Mouse (Mus musculus): ENCODE measurements around the gene Tnfrsf25.

Gene Tnfrsf25

DNA sequence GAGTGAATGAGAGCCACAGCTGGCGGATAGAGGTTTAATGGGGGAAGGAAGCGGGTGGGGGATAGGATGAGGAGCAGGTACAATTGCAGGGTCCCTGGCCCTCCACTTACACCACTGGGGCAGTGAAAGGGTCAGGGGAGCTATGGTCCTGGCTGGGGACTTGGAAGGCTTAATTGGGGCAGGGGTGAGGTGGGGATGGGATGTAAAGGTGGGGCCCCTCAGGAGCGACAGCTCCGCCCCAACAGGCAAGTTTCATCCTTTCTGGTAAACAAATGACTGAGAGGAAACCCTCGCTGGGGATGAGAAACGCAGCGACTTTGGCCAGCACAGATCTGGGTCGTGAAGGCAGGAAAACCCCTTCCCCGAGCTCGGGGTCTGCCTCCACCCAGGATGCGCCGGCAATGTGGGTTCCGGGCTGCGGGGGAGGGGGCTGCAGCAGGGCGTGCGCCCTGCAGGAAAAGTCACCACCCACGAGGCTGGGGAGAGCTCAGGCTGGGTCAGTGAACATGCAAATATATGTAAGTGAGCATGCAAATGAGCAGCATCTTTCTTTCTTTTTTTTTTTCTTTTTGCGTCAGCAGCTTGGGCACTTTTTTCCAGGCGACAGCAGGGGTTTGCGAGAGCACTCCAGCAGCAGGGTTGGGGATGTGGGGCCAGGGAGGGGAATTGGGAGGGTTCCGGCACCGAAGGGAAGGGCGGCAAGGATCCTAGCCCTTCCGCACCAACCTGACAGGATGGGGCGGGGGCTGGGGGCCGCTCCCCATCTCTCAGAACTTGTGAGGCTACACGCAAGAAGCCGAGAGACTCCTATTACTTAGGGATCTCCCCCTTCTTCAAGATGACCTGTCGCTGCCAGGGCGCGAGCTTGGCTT lies 4.8 kb downstream of the Tnfrsf25 start:
- DNase-seq (ENCODE audit: extremely low spot score, low spot score): peak; percentile 48

DNA sequence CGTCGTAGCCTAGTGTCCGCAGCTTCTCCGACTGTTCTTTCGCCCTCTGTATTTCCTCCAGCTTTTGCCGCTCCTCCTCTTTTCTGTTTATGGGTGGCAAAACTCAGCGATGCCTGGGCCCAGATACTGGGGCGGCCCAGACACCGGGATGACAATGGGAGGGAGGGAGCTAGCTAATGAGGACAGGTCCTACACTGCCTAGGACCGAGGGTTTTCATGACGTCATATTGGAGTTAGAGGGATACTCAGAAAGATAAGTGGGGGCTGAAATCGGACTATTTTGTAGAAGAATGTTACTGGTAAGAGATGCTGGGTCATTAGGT lies 5.4 kb downstream of the Tnfrsf25 start:
- DNase-seq (ENCODE audit: extremely low spot score, low spot score): no peak

DNA sequence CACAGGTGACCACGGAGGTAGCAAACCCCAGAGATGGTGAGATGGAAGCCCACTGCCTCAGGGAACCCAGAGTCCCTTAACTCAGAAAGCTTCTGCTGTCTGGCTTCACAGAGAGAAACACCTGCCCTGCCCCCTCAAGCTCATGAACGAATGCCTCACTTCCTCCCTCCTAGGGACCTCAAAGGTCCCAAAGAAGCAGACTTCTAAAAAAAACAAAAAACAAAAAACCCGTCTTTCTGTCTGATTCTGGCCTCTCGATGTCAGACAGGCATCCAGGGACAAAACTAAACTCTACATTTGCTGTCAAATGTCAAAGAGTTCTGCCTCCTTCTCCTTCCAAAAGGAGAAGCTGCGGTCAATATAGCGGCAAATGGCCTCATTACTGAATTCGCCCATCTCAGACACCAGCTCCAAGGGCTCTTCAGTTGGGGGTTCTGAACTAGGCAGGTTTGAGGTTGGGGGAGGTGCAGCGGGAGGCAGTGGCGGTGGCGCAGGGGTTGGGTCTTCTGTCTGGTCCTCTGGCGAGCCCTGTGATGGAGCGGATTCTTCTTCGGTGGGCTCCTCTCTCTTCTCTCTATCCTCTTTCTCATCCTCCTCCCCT lies 8.7 kb downstream of the Tnfrsf25 start:
- DNase-seq (ENCODE audit: extremely low spot score, low spot score): peak; percentile 26

DNA sequence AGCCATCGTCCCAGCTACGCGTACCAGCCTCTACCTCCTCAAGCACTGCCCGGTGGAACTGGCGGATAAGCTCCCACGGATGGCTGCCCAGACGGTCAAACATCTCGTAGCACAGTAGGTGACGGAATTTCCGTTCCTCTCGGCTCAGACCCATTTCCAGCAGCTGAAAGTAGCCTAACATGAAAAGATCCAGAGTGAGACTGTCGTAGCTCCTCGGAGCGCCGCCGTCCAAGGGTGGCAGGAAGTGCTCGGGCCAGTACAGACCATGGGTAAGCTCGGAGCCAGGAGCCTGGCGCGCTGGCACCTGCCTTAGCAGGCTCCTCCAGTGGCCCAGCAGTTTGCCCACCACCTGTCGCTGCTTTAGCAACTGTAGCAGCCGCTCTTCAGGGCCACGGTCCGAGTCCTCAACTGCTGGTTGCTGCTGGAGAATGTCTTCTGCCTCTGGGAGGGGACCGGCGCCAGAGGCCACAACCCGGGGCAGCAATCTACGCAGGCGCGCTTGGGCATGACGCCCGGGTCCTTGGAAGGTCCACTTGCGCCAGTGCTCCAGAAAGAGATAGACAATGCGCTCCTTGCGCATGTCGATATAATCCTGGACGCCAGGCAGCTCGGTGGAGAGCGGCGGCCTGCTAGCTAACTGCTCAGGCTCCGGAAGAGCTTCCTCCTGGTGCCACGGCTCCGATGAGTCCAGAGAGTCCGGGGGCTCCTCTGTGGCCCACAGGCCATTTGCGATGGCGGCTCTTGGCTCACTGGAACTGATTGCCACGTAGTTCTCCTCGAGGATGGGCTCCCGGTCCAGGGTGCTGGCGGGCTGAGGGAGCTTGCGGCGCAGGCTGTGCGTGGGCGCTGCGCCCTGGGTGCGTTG lies 9.7 kb downstream of the Tnfrsf25 start:
- DNase-seq (ENCODE audit: extremely low spot score, low spot score): peak; percentile 60

DNA sequence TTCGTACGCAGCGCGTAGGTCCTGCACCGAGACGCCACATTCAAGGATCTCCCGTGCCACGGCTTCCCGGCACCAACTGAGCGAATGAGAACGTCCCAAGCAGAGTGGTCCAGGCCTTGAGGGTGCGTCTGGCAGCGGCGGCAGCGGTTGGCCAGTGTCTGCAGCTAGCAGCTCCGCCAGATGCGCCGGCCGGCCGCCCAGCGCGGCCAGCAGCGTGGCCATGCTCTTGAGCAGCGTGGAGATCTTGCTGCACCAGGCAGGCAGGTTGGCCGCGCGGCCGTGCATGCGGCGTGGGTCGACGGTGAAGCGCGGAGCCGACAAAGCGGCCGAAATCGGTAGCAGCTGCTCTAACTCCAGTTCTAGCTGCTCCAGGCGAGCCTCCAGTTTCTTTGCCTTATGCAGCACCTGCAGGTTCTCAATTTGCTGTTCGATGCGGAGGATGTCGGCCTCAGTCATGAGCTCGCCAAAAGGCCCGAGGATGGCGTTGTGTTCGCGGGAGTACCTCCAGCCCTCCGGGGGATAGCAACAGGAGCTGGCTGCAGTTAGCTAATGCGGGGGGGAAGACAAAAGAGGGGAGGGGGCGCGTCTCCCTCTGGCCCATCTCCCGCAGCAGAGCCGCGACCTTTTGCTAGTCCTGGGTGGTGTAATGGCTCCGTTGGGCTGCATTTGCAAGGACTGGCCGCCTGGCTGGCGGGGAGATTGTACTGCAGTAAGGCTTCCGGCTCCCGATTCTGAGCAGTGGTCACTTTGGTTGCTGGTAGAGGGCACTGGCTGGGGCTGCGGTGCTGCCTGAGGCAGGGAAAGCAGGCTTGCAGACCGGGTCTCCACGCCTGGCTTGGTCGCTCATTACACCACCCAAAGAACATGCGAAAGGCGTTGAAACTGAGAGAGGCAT lies 10.5 kb downstream of the Tnfrsf25 start:
- DNase-seq (ENCODE audit: extremely low spot score, low spot score): peak; percentile 64

DNA sequence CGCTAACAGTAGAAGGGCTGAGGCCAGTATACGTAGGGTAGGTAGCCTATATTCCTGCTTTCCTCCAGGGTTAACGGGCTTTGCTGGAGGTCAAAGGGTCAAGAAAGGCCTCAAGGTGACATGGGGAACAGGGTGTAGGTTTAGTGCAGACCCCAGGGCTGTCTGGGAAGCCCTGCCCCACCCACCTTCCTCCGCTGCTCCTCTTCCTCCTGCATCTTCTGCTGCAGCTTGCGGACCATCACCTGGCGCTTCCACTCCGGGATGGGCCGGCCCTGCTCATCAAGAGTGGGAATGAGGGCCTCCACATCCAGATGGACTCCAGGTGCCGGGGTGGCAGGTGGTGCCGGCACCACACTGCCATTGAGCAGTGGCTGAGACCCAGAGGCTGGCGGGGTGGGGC lies 12.2 kb downstream of the Tnfrsf25 start:
- no peak for DNase-seq (ENCODE audit: extremely low spot score, low spot score)

DNA sequence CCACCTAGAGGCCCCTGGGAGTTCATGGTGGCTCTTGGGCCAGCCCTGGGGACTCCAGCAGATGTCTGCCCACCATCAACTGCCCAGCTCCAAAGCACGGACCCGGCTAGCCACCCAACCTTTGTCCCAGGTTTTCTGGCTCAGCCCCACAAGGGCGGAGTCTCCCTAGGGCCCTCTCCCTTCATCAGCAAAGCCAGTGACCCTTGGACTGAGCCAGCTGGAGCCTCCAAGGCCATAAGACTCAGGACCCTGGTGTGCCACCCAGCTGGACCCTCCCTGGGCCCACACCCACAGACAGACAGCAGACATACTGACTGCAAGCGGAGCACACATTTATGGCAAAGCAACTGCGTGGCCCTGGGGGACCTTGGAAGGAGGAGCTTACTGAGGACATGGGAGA lies 13.1 kb downstream of the Tnfrsf25 start:
- no peak for DNase-seq (ENCODE audit: extremely low spot score, low spot score)

DNA sequence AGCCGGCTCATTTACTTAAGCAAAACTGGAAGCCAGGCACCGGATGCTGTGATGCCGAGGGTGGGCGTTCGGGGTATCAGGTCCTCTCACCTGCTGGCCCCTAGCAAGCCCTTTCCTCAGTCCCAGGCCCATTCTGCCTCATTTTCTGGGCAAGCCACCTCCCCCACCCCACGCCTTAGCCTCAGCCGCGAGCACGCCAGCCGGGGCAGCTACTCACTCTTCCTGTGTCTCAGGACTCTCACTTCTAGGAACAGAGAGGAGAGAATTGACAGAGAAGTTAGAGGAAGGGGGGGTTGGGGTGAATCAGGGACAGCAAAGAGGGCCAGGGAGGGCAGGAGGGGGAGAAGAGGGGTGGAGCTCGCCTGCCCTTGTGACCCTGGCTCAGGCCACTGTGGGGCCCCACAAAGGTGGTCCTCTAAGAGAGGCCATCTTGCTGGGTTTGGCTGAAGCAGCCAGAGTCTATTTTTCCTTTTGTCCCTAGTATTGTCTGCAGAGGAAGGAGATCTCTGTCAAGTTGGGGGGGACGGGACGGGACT lies 13.7 kb downstream of the Tnfrsf25 start:
- DNase-seq (ENCODE audit: extremely low spot score, low spot score): peak; percentile 33

DNA sequence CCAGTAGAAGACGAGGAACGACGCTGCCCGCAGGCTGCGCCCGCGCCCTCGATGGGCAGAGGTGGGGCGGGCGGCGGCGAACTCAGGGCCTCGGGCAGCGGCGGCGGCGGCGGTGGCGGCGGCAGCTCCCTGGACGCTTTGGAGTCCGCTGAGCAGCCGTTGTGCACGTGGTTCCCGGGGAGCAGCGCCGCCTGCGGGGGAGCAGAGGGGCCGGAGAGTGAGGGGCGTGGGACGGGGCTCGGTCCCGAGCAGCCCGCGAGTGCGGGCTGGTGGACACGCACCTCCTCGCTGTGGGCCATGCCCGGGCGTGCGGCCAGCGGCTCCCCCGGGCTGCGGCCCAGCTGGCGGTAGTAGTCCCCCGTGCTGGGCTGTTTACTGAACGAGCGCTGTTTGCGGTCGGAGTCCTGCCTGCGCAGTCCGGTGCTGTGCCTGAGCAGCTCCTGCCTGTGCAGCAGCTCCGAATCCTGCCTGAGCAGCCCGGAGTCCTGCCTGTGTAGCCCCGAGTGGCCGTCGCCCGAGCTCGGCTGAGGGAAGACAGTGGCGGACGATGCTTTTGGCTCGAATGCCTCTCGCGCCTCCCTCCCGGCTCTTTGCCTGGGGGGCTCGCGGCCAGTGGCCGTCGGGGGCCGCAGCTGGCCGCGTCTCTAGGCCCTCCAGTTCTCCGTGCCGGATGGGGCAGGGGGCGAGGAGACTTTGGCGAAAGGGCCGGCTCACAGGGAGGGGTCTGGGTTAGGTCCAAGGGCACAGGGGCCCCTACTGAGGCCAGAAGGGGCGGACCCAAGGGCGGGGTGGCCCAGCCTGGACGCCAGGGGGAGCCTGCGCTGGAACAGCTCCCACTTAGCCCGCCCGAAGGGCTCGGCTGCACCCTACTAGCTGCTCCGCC lies 15.3 kb downstream of the Tnfrsf25 start:
- peak; percentile 69 for DNase-seq (ENCODE audit: extremely low spot score, low spot score)

DNA sequence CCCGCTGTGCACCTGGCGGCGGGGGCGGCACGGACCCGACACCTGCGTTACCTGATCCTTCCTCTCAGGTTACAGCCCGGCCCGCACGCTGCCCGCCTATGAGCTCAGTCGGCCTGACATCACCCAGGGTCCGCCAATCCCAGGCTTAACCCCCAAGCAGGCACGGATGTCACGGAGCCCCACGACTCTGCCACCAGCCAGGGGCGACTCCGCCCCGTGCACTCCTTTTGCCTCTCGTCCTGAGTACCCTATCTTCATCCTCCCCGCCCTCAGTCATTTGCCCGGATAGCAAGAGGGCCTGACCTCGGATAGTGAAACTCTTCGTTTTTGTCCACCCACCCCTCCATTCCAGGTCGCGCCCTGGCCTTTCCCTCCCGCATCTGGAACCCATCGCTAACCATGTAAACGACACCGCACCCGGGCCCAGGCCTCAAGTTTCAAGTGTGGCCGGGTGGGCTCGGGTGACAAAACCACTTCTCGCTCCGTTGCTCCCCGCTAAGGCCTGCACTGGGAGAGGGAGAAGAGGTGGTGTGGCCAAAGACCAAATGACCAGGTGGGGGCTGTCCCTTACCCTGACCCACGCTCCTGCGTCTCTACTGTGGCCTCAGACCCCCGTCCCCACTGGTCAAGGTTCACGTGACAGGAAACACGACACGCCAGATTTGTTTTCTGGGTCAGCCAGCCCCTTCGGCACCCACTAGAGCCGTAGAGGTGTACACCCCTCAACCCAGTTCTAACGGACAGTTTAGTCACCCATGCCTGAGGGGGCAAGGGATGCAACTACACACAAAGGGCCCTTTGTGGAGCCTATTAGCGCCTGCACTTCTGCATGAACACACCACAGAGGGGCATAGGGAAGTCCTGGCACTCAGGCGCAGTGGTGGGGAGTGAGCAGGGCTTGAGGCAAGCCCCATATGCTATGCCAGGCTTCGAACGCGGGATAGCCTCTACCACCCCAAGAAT lies 16.4 kb downstream of the Tnfrsf25 start:
- DNase-seq (ENCODE audit: extremely low spot score, low spot score): peak; percentile 56

DNA sequence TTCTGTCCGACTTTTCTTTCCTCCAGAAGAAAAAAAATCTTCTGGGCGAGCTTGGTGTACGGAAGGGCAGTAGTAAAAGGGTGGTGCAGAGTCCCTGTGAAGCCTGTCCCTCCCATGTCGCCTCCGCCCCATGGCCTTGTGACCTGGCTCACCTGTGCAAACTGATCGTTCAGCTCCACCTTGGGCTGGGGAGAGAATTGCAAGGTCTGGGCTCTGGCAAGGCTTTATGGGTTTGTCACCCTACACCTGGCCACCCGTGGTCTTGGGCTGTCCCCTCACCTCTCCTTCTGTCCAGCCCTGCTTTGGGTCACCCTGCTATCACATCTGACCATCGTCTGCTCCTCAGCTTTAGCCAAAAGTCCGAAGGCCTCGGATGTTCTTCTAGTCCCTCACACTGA lies 17.0 kb downstream of the Tnfrsf25 start:
- no peak for DNase-seq (ENCODE audit: extremely low spot score, low spot score)

DNA sequence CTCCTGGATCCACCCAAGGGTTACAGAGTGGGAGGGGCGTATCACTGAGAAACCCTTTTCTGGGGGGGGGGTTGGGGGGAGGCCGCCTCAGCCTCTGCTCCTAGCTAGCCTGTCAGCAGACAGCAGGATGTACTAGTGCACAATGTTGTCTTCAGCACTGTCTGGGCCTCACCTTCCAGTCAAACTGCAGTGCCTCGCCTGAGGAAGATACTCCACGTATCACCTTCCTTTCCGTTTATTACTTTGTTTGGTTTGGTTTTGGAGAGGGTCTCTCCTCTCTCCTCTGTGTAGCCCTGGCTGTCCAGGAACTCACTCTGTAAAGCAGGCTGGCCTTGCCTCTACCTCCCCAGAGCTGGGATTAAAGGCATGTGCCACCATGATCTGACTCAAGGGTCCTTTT lies 17.5 kb downstream of the Tnfrsf25 start:
- DNase-seq (ENCODE audit: extremely low spot score, low spot score): no peak

DNA sequence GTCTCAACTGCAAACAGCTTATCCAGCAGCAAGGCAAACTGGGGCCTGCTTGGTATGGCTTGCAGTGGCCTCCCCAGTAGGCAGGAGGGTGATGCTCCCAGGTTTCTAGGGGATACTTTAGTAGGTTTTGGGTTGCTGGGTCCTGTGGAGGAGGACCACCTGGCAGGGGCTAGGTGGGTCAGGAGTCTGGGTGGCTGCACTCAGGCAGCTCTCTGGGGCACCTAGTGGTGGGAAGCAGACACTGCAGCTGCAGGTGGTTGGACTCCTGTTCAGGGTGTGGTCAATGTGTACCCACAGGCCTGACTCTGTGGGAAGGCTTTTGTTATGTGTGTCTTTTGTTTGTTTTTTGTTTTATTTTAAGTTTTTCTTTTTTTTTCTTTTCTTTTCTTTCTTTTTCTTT lies 18.8 kb downstream of the Tnfrsf25 start:
- no peak for DNase-seq (ENCODE audit: extremely low spot score, low spot score)

DNA sequence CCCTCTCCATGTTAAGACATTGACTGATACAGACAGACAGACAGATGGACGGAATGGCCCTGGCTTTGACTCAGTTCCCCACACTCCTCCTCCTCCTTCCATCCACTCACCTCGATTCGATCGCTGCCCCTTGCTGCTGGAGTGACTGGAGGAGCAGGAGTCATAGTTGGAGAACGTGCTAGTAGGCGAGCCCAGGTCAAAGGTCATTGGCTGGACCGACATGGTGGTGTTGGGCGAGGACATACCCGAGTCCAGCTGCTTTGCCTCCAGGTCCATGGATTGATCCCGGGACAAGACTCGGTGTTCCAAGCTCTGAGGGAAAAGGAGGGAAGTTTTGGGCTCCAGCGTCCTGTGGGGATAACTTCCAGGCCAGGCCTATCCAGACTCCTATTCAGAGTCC lies 19.6 kb downstream of the Tnfrsf25 start:
- DNase-seq (ENCODE audit: extremely low spot score, low spot score): no peak

DNA sequence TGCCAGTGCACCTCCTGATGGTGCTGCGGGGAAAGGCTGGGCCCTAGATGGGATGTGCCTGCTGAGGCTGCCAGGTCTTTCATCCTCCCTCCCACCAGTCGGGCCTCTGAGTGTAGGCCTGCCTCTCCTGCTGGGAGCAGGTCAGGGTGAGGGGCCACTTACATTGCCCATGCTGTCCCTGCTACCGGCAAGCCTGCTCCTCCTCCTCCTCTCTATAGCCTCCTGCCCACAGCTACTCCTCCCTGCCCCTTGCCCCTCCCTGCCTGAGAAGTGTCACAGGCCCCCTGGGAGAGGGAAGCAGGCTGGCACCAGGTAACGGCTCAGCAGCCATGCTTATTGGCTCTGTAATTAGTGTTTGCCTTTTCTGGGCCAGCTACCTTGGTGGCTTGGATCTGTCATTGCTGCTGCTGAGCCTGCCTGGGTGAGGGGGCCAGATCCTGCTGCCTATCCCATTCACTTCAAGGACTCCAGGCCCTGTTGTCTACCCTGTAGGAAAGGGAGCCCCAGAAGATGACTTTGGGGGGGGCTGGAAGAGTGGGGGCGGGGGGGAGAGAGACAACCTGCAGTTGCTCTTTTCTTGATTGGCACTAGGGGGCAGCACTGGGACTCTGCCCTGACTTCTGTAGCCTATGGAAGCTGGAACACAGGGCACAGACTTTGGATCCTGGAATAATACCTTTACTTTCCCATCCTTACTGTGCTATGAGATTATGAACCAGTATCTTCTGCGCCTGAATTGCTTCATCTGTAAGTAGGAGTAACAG lies 20.6 kb downstream of the Tnfrsf25 start:
- DNase-seq (ENCODE audit: extremely low spot score, low spot score): no peak

DNA sequence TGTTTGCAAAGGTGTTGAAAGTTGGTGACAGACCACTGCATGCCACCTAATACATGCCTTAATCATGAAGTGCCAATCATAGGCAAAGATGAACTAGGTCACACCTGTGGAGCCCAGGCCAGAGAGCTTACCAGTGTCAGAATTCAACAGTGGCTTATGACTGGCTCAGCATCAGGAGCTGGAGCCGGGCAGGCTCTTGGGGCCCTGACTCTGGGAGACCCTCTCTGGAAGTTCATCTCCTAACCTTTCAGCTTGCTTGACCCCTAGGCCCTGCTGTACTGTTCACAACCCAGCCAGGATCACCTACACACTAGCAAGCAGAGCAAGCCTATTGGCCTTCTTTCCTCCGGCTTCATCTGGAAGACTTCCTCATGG lies 21.1 kb downstream of the Tnfrsf25 start:
- DNase-seq (ENCODE audit: extremely low spot score, low spot score): no peak

DNA sequence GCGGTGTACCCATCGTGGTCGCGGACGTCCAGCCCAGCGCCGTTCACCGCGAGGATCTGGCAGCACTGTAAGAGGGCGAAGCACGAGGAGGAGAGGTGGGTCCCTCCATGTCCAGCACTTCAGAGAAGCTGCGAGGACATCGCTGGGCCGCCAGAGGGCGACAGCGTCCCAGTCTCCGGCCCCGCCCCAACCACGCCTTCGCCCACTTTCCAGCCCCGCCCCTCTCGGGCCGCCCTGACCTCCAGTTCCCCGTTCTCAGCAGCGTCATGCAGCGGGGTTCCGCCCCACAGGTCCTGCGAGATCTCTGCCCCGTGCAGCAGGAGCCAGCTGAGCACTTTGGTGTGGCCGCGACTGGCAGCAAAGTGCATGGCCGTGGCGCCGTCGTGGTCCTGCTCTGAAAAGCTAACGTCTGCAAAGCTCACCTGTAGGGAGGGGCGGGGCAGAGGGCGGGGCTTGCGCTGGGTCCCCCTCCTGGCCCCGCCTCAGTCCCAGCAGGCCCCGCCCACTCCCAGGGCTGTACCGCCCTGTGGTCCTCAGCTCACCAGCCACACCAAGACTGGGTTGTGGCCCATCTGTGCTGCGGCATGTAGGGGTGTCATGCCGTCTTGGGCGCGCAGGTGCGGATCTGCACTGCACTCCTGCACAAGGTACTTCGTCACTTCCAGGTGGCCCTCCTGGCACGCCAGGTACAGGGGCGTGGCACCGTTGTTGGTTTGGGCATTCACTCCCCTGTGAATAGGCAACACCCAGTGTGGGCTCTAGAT lies 22.9 kb downstream of the Tnfrsf25 start:
- DNase-seq (ENCODE audit: extremely low spot score, low spot score): peak; percentile 89

All from neural tube, embryonic 10.5 days (tissue).